Mouse (Mus musculus) central nervous system, embryonic 11.5 days (tissue): ENCODE measurements around the gene Igfbp2. TPM values are rescaled to one million over a fixed set of nuclear protein-coding genes. Genes with fewer than 3 reads are reported as not detected.

Experiments used
- polyA plus RNA-seq: library from polyadenylated mRNA; depleted of rRNA; stranded (reverse); fragments of >200 nt; gene quantifications from 2 replicates; pipeline ENCODE4 v1.2.3, GENCODE M21; 2012; rRNA removed

Igfbp2 gene
- 277 and 476 TPM in 2 replicates for polyA plus RNA-seq

GRCm38 (mm10) chr1:72823751-72824706, at the start of gene Igfbp2:
Gene Igfbp2, plus strand, starts transcription at chr1:72824503.

GRCm38 (mm10) chr1:72874287-72875211, 50.2 kb downstream of the Igfbp2 start, which contains the start of gene Igfbp5:
Gene Igfbp5, minus strand, starts transcription at chr1:72874884.

Other genes with a start within 250 kb of the Igfbp2 start
- 33.2 and 40.6 TPM in 2 replicates for gene Smarcal1, start 241.3 kb upstream of the Igfbp2 start, polyA plus RNA-seq
- gene Ankar, start 123.9 kb upstream of the Igfbp2 start, polyA plus RNA-seq: 0.01 TPM in 1 of 2 replicates, not detected in the other
- 1,601 and 1,988 TPM in 2 replicates for gene Rpl37a, start 113.2 kb upstream of the Igfbp2 start, polyA plus RNA-seq
- 57.0 and 193 TPM in 2 replicates for gene Igfbp5, start 50.4 kb downstream of the Igfbp2 start, polyA plus RNA-seq
- not detected in 2 replicates for gene Tnp1, start 191.4 kb downstream of the Igfbp2 start, polyA plus RNA-seq